Mouse (Mus musculus) ovary, postnatal 10 days (tissue): Measurements from ENCODE around the gene Tsks.

ENCODE experiments used
- DNase-seq: peaks from one replicate; pipeline ENCODE4 v3.0.0; 2022; ENCODE audit warnings: low spot score

Tsks gene

GRCm38 (mm10) chr7:44942904-44943303, at the start of gene Tsks:
TSS of gene Tsks (plus strand) at chr7:44943204.
- no peak for DNase-seq

GRCm38 (mm10) chr7:44894175-44894574, 48.8 kb upstream of the Tsks start:
- no peak for DNase-seq

GRCm38 (mm10) chr7:44895206-44895592, 47.8 kb upstream of the Tsks start:
- no peak for DNase-seq

GRCm38 (mm10) chr7:44895593-44896434, 47.2 kb upstream of the Tsks start, which contains the start of gene Fuz:
TSS of gene Fuz (plus strand) at chr7:44896079.
- peak; percentile 75 for DNase-seq

- no peak for DNase-seq
These were observed 46.5 kb upstream of the Tsks start for GRCm38 (mm10) chr7:44896499-44896898.

GRCm38 (mm10) chr7:44898607-44899006, 44.4 kb upstream of the Tsks start:
- DNase-seq = no peak

GRCm38 (mm10) chr7:44900632-44901031, 42.4 kb upstream of the Tsks start:
- DNase-seq = no peak

- DNase-seq = no peak
These were observed 41.7 kb upstream of the Tsks start for GRCm38 (mm10) chr7:44901230-44901722.

GRCm38 (mm10) chr7:44905430-44905829, 37.6 kb upstream of the Tsks start:
- DNase-seq = no peak

GRCm38 (mm10) chr7:44908706-44909476, 34.1 kb upstream of the Tsks start:
- DNase-seq = no peak

GRCm38 (mm10) chr7:44914396-44914795, 28.6 kb upstream of the Tsks start:
- no peak for DNase-seq

- no peak for DNase-seq
These were observed 27.7 kb upstream of the Tsks start for GRCm38 (mm10) chr7:44915314-44915713.

GRCm38 (mm10) chr7:44916191-44916590, 26.8 kb upstream of the Tsks start:
- no peak for DNase-seq

- DNase-seq = no peak
These were observed 26.1 kb upstream of the Tsks start for GRCm38 (mm10) chr7:44916881-44917280.

- DNase-seq = no peak
These were observed 24.8 kb upstream of the Tsks start for GRCm38 (mm10) chr7:44918219-44918618.

GRCm38 (mm10) chr7:44919127-44919526, 23.9 kb upstream of the Tsks start:
- DNase-seq = no peak

GRCm38 (mm10) chr7:44922530-44922929, 20.5 kb upstream of the Tsks start:
- DNase-seq = no peak

GRCm38 (mm10) chr7:44925468-44925867, 17.5 kb upstream of the Tsks start:
- no peak for DNase-seq

GRCm38 (mm10) chr7:44928570-44928969, 14.4 kb upstream of the Tsks start:
- DNase-seq = no peak

GRCm38 (mm10) chr7:44929204-44930151, 13.5 kb upstream of the Tsks start, which contains the start of gene Ap2a1:
TSS of gene Ap2a1 (minus strand) at chr7:44929496.
- peak; percentile 91 for DNase-seq

- DNase-seq = no peak
These were observed 4.3 kb upstream of the Tsks start for GRCm38 (mm10) chr7:44938680-44939079.

GRCm38 (mm10) chr7:44949922-44950321, 6.9 kb downstream of the Tsks start:
- DNase-seq = no peak
